Comparison of ENCODE assay signal across 8 mouse cellular contexts in genomic region chr1:83631798-83632197, GRCm38 (mm10).
DNase-seq lines count a peak whose midpoint lies in the region; ATAC-seq and TF ChIP-seq lines count a peak whose summit lies in the region.

No protein-coding gene starts in this region.

- H3K27me3 ChIP-seq in lung, embryonic 14.5 days (ENCODE audit: insufficient read depth, low read length), result no peaks in the 10 kb centered on the region

- no peak overlapping the region for H3K27ac ChIP-seq in lung, embryonic 14.5 days (ENCODE audit: low read depth)

- WGBS in lung, embryonic 14.5 days, result 35% methylated on average over 4 of the region's 4 CpGs

- H3K4me1 ChIP-seq in lung, embryonic 14.5 days (ENCODE audit: insufficient read depth), result no peaks in the 10 kb centered on the region

- H3K9me3 ChIP-seq in lung, embryonic 14.5 days (ENCODE audit: low read depth, low read length), result no peaks in the 10 kb centered on the region

- no peak overlapping the region for H3K9ac ChIP-seq in lung, embryonic 14.5 days

- DNase-seq in lung, embryonic 14.5 days, result peak; percentile 66
- no peak for DNase-seq in lung, postnatal 25 days (ENCODE audit: low spot score)
- DNase-seq in cerebellum, postnatal 25 days, result peak; percentile 36 to 51
- peak; percentile 36 to 66 for DNase-seq in layer of hippocampus, postnatal 14 days (ENCODE audit: low spot score in 2 of 2)
- DNase-seq in right cerebral cortex, adult 2 months (ENCODE audit: low spot score in 2 of 2), result peak; percentile 36 to 40
- no peak for DNase-seq in gastrocnemius, postnatal 36 days
- no peak for DNase-seq in thymus, postnatal 14 days
- DNase-seq in kidney, adult 18-20 months, result no peak

- no peaks in the 10 kb centered on the region for H3K36me3 ChIP-seq in lung, embryonic 14.5 days (ENCODE audit: insufficient read depth)

- no peak overlapping the region for H3K4me2 ChIP-seq in lung, embryonic 14.5 days

- peak; percentile 35; the same call in 1 of the 2 replicates for ATAC-seq in lung, embryonic 14.5 days (ENCODE audit: insufficient read depth)

- H3K4me3 ChIP-seq in lung, embryonic 14.5 days (ENCODE audit: low read depth, low read length), result no peak overlapping the region

- no peak for TF ChIP-seq CTCF in lung, embryonic 14.5 days (IDR thresholded peaks at IDR 0.05; ENCODE audit: low read depth)

- intact Hi-C loops in gastrocnemius, postnatal 36 days (cut with DNase I), result no loop called here

Comparison
In these comparisons a context has a peak if more than half of its experiments do, and no peak if none do; other contexts are left out.
1. DNase-seq: peak in lung, embryonic 14.5 days (single experiment), cerebellum, postnatal 25 days (2 of 2), layer of hippocampus, postnatal 14 days (2 of 2) and right cerebral cortex, adult 2 months (2 of 2); none in lung, postnatal 25 days (single experiment), gastrocnemius, postnatal 36 days (0 of 2), thymus, postnatal 14 days (single experiment) and kidney, adult 18-20 months (single experiment).